Mouse (Mus musculus): ENCODE results near the gene Traf3ip3. TPM values are rescaled to one million over a fixed set of nuclear protein-coding genes. Genes with fewer than 3 reads are reported as not detected.
A peak's percentile ranks its signal among the peaks of the same experiment; 100 is the strongest.

Gene Traf3ip3
- polyA plus RNA-seq (2015; fragmentation: Nextera tagmentation; extraction: Ambion mirVana), result 0.85 and 1.6 TPM in 2 replicates

DNA sequence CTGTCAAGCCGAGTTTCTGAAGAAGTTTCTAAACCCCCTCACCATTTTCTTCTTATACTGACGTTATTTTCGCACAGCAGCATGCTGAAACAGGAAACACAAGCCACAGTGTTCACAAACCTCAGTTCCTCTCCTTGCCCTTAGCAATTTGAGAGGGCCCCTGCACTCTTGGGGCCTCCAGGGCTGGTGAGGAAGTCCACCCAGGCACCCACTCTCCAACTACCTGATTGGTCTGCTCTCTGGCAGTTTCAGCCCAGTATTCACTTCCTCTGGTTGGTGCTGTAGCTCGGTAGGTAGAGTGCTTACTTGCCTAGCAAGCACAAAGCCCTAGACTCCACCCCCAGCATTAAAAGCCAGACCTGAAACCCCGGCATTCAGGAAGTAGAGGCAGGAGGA lies at the start of gene Traf3ip3:
TSS of gene Traf3ip3 (minus strand) at position 321 of the 396 bp plus-strand sequence.
- H3K9ac ChIP-seq, result no peak within 1 kb of the TSS
- no peak within 1 kb of the TSS for H3K4me3 ChIP-seq
- ATAC-seq (replicated peaks), result no peak
- 71% methylated on average over 5 of the region's 5 CpGs for WGBS
- no peak within 1 kb of the TSS for H3K27ac ChIP-seq
- no peaks in the 10 kb centered on the region for H3K9me3 ChIP-seq
- no peaks in the 10 kb centered on the region for H3K4me1 ChIP-seq
- H3K36me3 ChIP-seq (replicated peaks), result no peaks in the 10 kb centered on the region
- H3K27me3 ChIP-seq (replicated peaks), result no peaks in the 10 kb centered on the region
- no peak within 1 kb of the TSS for H3K4me2 ChIP-seq

DNA sequence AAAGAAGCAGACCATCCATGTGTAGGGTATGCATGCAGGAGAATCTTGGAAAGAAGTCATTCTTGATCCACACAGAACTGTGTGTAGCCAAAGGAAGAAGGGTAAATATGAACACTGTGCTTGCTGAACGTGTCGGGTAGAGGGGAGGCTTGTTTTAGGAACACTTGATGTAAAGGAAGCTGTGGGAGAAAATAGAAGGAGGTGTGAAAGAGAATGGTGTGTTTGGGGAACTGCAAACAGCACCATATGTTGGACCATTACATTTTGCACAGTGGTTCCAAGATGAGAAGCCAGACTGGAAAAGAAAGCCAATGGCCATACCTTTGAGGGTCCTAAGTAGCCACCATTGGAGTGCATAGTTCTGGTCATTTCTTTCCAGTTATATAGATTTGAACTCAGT lies 48.5 kb upstream of the Traf3ip3 start:
- no peaks in the 10 kb centered on the region for H3K36me3 ChIP-seq (replicated peaks)
- H3K4me2 ChIP-seq, result no peak overlapping the region
- no peaks in the 10 kb centered on the region for H3K9me3 ChIP-seq
- no peak overlapping the region for H3K27ac ChIP-seq
- H3K4me1 ChIP-seq, result no peaks in the 10 kb centered on the region
- no peak overlapping the region for H3K4me3 ChIP-seq
- no peak overlapping the region for H3K9ac ChIP-seq
- ATAC-seq (replicated peaks), result no peak
- WGBS, result 89% methylated on average over 2 of the region's 2 CpGs
- no peaks in the 10 kb centered on the region for H3K27me3 ChIP-seq (replicated peaks)

DNA sequence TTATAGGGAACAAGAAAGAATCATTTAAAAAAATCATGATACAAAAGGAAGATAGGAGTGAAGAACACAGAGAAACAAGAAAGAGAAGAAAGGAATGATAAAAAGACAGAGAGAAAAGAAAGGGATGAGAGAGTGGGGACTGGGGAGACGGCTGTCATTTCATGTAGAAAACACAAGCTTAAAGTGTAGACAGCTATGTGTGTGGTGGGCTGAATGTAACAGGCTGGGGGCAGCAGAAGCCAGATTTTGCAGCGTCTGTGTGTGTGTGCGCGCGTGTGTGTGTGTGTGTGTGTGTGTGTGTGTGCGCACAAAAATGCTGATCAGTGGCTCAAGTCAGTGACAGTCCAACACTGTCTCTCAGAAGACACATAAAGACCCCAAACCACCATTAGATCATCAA lies 42.7 kb upstream of the Traf3ip3 start:
- H3K4me3 ChIP-seq, result no peak overlapping the region
- no peaks in the 10 kb centered on the region for H3K9me3 ChIP-seq
- no peaks in the 10 kb centered on the region for H3K4me1 ChIP-seq
- H3K27ac ChIP-seq, result no peak overlapping the region
- H3K27me3 ChIP-seq (replicated peaks), result no peaks in the 10 kb centered on the region
- WGBS, result 59% methylated on average over 6 of the region's 6 CpGs
- H3K9ac ChIP-seq, result no peak overlapping the region
- H3K36me3 ChIP-seq (replicated peaks), result no peaks in the 10 kb centered on the region
- H3K4me2 ChIP-seq, result no peak overlapping the region
- no peak for ATAC-seq (replicated peaks)

DNA sequence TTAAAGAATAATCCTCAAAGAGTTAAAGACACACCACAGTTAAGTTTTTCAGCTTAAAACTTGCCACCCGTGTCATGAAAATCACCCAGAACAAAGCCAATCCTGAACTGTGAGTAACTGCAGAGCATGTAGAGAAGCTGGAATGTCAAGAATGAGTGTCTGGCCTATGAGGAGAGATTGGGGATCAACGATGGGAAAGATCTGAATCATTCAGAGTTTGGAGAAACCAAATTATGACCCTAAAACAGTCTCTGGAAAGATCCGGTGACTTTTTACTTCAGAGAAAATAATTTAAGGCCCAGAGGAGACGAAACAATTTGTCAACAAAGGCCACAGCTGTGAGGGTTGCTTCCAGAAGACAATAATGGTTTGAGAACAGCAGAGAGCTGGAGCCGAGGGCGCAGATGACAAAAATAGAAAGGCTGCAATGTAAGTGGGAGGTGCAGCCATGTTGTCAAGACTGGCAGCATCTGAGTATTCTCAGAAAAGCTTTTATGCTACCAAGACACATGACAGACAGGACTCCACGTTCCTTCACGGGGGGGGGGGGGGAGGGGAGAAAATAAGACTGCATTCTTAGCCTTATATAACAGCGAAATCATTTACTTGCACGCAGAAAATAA lies 42.2 kb upstream of the Traf3ip3 start:
- H3K9ac ChIP-seq, result no peak overlapping the region
- WGBS, result 57% methylated on average over 10 of the region's 10 CpGs
- ATAC-seq (replicated peaks), result no peak

DNA sequence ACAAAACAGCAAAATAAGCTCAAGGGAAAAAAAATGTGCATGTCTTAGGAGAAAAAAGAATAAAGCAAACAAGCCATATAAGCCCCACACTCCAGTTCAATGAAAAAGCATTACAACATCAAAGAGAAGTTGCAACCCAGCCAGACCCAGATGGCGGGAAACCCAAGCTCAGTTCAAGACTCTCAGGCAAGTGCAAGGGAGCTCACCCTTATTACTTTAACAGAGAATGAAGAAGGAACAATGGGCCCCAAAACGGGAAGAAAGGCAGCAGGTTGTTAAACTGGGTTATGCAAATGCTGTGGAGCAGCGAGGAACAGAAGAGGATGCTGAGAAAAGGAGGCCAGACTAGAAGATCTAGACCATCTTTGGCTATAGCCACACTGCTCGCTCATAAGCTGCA lies 41.4 kb upstream of the Traf3ip3 start:
- no peaks in the 10 kb centered on the region for H3K27me3 ChIP-seq (replicated peaks)
- no peaks in the 10 kb centered on the region for H3K4me1 ChIP-seq
- no peak overlapping the region for H3K4me3 ChIP-seq
- no peaks in the 10 kb centered on the region for H3K36me3 ChIP-seq (replicated peaks)
- no peaks in the 10 kb centered on the region for H3K9me3 ChIP-seq
- no peak overlapping the region for H3K9ac ChIP-seq
- no peak overlapping the region for H3K4me2 ChIP-seq
- 59% methylated on average over 4 of the region's 4 CpGs for WGBS
- no peak for ATAC-seq (replicated peaks)
- no peak overlapping the region for H3K27ac ChIP-seq

More for the DNA sequence above, 42.2 kb upstream of the Traf3ip3 start:
- Histone ChIP-seq H3K4me3 (no peak overlapping the region), H3K4me1 (no peaks in the 10 kb centered on the region), H3K27ac (no peak overlapping the region), H3K9me3 (no peaks in the 10 kb centered on the region), H3K27me3 (replicated peaks) (no peaks in the 10 kb centered on the region), H3K4me2 (no peak overlapping the region), H3K36me3 (replicated peaks) (no peaks in the 10 kb centered on the region)

DNA sequence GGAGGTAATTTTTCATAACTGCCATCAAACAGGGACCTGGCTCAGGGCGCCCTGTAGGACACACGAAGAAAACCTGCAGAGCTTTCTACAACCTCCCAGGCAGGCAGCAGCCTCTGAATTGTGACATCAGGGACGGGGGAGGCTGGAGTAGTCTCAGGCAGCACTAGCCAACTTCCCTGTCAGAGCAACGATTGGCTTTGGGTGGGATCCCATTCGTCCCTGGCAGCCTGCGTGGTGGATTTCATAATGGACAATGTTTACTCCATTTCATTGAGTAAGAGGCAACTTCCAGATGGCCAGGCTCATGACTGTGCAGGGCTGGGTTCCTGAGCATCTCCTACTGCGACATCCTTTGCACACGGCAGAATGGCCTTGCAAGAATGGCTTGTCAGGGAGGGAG lies 40.7 kb upstream of the Traf3ip3 start:
- WGBS, result 72% methylated on average over 8 of the region's 8 CpGs
- no peaks in the 10 kb centered on the region for H3K4me1 ChIP-seq
- no peak overlapping the region for H3K4me3 ChIP-seq
- H3K9me3 ChIP-seq, result no peaks in the 10 kb centered on the region
- H3K27me3 ChIP-seq (replicated peaks), result no peaks in the 10 kb centered on the region
- ATAC-seq (replicated peaks), result no peak
- H3K36me3 ChIP-seq (replicated peaks), result no peaks in the 10 kb centered on the region
- H3K27ac ChIP-seq, result no peak overlapping the region
- H3K4me2 ChIP-seq, result no peak overlapping the region
- H3K9ac ChIP-seq, result no peak overlapping the region

DNA sequence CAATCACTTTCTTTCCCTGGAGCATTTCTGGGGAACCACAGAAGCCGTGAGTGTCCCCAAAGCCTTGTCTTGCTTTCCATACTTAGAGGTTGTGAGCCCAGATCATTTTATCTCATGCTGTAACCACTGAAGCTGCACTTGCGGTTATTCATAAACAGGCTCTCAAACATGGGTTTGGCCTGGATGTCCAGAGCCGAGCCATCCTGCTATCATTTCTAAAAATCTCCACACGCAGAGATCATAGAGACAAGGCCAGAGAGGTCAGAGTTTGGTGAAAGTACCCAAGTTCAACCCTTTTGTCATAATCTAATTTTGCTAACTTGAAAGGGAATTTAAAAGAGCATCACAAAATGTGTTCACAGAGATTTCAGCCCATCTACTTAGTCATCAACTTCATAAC lies 39.9 kb upstream of the Traf3ip3 start:
- ATAC-seq (replicated peaks), result no peak
- 95% methylated on average over 4 of the region's 4 CpGs for WGBS
- no peak overlapping the region for H3K9ac ChIP-seq
- H3K9me3 ChIP-seq, result no peaks in the 10 kb centered on the region
- H3K4me3 ChIP-seq, result no peak overlapping the region
- H3K4me2 ChIP-seq, result no peak overlapping the region
- H3K4me1 ChIP-seq, result no peaks in the 10 kb centered on the region
- no peak overlapping the region for H3K27ac ChIP-seq
- no peaks in the 10 kb centered on the region for H3K36me3 ChIP-seq (replicated peaks)
- H3K27me3 ChIP-seq (replicated peaks), result no peaks in the 10 kb centered on the region

DNA sequence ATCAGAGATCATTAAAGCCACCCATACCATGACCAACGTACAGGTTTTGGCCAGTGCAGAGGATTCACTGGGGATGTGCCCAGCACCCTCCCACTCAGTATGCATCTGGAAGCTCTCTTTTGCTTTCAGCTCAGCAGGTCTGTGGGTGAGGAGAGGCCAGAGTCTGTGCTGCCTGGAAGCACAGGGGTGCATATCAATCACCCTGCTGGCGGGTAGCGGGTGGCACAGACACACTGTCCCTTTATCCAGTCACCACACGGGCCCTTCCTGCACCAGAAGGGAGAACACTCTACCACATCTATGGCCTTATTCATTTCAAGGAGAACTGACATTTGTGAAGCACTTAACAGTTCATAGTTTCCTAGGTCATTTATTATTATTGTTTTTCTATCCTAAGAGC lies 36.9 kb upstream of the Traf3ip3 start:
- Histone ChIP-seq H3K4me2 (no peak overlapping the region), H3K4me1 (no peaks in the 10 kb centered on the region), H3K9me3 (no peaks in the 10 kb centered on the region), H3K27me3 (replicated peaks) (no peaks in the 10 kb centered on the region), H3K9ac (no peak overlapping the region), H3K36me3 (replicated peaks) (no peaks in the 10 kb centered on the region), H3K27ac (no peak overlapping the region), H3K4me3 (no peak overlapping the region)
- 0 out of 2 replicates have a peak, but pooled peaks have one; percentile 45 for ATAC-seq (replicated peaks)
- 54% methylated on average over 4 of the region's 4 CpGs for WGBS

DNA sequence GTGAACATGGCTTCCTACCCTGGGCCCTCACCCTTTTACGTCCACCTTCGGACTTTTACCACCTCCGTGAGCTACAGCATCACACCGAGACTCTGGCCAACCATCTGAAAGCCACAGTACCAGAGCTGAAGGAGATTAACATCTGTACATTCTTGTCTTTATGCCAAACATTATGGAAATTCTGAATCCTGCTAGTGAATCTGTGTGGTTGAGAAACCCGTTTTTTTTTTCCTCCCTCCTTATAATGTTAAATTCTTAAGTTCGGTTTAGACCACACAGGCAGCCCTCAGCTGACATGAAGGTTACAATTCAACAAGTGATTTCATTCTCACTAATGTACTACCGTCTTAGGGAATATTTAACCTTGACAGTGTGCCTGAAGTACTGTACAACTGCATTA lies 33.4 kb upstream of the Traf3ip3 start:
- H3K36me3 ChIP-seq (replicated peaks), result no peaks in the 10 kb centered on the region
- H3K4me1 ChIP-seq, result no peaks in the 10 kb centered on the region
- H3K9me3 ChIP-seq, result no peaks in the 10 kb centered on the region
- no peaks in the 10 kb centered on the region for H3K27me3 ChIP-seq (replicated peaks)
- WGBS, result 93% methylated on average over 7 of the region's 7 CpGs
- no peak overlapping the region for H3K9ac ChIP-seq
- no peak for ATAC-seq (replicated peaks)
- H3K27ac ChIP-seq, result no peak overlapping the region
- no peak overlapping the region for H3K4me2 ChIP-seq
- H3K4me3 ChIP-seq, result no peak overlapping the region

DNA sequence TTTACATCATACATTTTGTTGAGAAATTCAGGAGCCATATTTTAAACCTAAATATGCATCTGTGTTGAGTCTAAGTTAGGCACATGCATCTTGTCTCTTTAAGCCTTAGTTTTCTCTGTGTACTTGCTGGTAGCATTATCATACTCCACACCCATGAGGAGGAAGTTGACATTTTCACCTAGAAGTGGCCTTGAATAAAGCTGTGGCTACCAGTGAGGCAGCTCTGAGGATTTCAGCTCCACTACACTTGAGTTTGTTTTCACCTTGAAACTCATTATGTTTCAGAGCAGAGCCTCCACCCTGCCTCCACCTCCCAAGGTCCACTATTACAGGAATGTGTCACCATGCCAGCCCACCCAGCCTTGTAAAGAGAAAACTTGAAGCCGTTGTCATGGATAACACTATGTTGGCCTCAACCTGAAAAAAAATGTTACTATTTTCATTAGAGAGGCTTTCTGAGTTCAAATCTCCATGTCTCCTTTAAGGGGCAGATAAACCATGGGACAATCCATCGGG lies 32.7 kb upstream of the Traf3ip3 start:
- Histone ChIP-seq H3K4me2 (no peak overlapping the region), H3K9me3 (no peaks in the 10 kb centered on the region), H3K36me3 (replicated peaks) (no peaks in the 10 kb centered on the region), H3K4me3 (no peak overlapping the region), H3K27me3 (replicated peaks) (no peaks in the 10 kb centered on the region), H3K9ac (no peak overlapping the region), H3K4me1 (no peaks in the 10 kb centered on the region), H3K27ac (no peak overlapping the region)
- no peak for ATAC-seq (replicated peaks)
- 97% methylated on average over 2 of the region's 2 CpGs for WGBS

DNA sequence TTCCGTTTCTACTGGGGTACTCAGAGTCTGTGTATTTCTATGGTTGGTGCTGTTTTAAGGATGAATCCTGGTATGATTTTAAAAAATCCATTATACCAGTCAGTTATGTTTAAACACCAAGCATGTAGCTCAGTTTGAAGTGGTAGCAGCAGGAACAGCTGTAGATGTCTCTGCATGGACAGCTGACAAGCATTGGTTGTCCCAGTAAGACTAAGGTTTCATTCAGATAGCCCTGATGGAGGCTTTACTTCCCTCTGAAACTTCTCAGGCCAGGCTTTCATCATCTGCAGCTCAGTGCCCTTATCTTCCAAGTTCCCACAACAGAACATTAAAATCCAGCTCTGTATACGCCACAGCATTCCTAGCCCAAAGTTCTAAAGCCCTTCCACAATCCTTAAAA lies 31.2 kb upstream of the Traf3ip3 start:
- Histone ChIP-seq H3K4me2 (no peak overlapping the region), H3K9me3 (no peaks in the 10 kb centered on the region), H3K27ac (no peak overlapping the region), H3K4me3 (no peak overlapping the region), H3K4me1 (no peaks in the 10 kb centered on the region), H3K36me3 (replicated peaks) (no peaks in the 10 kb centered on the region), H3K27me3 (replicated peaks) (no peaks in the 10 kb centered on the region), H3K9ac (no peak overlapping the region)
- WGBS, result 91% methylated on average over 2 of the region's 2 CpGs
- ATAC-seq (replicated peaks), result no peak

DNA sequence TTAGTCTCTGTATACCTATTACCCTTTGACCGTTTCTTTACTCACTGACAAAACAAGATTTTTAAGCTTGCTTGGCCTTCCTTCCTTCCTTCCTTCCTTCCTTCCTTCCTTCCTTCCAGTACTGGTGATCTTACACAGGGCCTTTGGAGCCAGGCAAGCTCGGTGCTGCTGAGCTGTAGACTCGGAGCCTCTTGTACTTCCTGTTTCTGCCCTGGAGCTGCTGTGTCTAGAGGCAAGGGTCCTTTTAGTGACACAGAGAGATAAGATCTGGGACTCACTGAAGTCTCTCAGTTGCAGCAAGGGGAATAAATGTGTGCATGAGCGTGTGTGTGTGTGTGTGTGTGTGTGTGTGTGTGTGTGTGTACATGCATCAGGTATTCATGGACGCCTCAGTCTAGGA lies 29.4 kb upstream of the Traf3ip3 start:
- Histone ChIP-seq H3K4me3 (no peak overlapping the region), H3K27me3 (replicated peaks) (no peaks in the 10 kb centered on the region), H3K9me3 (no peaks in the 10 kb centered on the region), H3K27ac (no peak overlapping the region), H3K36me3 (replicated peaks) (no peaks in the 10 kb centered on the region), H3K4me2 (no peak overlapping the region), H3K9ac (no peak overlapping the region), H3K4me1 (no peaks in the 10 kb centered on the region)
- no peak for ATAC-seq (replicated peaks)
- WGBS, result 64% methylated on average over 5 of the region's 5 CpGs

DNA sequence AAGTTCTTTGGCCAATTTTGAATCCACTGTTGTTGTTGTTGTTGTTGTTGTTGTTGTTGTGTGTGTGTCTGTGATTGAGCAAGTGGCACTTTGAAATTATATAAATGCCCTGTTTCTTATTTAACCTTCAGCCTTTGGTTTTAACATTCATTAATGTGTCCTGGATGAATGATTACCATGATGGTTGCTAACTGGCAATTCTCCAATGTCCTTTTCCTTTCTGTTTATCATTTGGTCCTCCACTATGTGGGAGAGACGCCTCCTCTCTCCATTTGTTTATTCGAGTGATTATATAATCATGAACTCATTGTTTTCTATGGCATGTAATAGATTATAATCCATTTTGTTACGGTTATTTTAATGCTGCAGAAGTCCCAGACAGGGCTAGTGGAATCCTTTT lies 29.0 kb upstream of the Traf3ip3 start:
- no peak overlapping the region for H3K4me2 ChIP-seq
- H3K27me3 ChIP-seq (replicated peaks), result no peaks in the 10 kb centered on the region
- ATAC-seq (replicated peaks), result no peak
- H3K27ac ChIP-seq, result no peak overlapping the region
- no peaks in the 10 kb centered on the region for H3K9me3 ChIP-seq
- H3K4me3 ChIP-seq, result no peak overlapping the region
- no peaks in the 10 kb centered on the region for H3K4me1 ChIP-seq
- no peak overlapping the region for H3K9ac ChIP-seq
- WGBS, result 79% methylated on average over 3 of the region's 3 CpGs
- no peaks in the 10 kb centered on the region for H3K36me3 ChIP-seq (replicated peaks)
